Mouse (Mus musculus) lung, embryonic 16.5 days (tissue): ENCODE measurements around the gene Ccdc14. TPM values are rescaled to one million over a fixed set of nuclear protein-coding genes. Genes with fewer than 3 reads are reported as not detected.

Experiments used
- ATAC-seq: fragments of 200-750 bp; cut with Nextera tagmentation; 2 replicates; pipeline ENCODE4 v1.8.0; 2017; ENCODE audit warnings: low read depth, mild to moderate bottlenecking, moderate library complexity
- H3K27ac ChIP-seq: fragments of 300-500 bp; sonication (generic); 2 replicates; pipeline ENCODE4 v1.5.1; 2014; ENCODE audit warnings: mild to moderate bottlenecking, control low read depth, low read length
- H3K27me3 ChIP-seq: fragments of 300-500 bp; sonication (generic); 2 replicates; pipeline ENCODE4 v1.6.1; 2014; ENCODE audit warnings: low read depth, low read length, mixed read lengths; ENCODE audit not compliant: control insufficient read depth, insufficient read depth
- H3K36me3 ChIP-seq: fragments of 300-500 bp; sonication (generic); 2 replicates; pipeline ENCODE4 v1.6.1; 2014; ENCODE audit warnings: low read length; ENCODE audit not compliant: control insufficient read depth, insufficient read depth
- H3K4me1 ChIP-seq: fragments of 300-500 bp; sonication (generic); replicated peaks from 2 replicates; pipeline ENCODE4 v1.6.1; 2014; ENCODE audit warnings: low read length, mixed read lengths; ENCODE audit not compliant: control insufficient read depth, insufficient read depth
- H3K4me2 ChIP-seq: fragments of 300-500 bp; sonication (generic); 2 replicates; pipeline ENCODE4 v1.6.1; 2014; ENCODE audit warnings: low read depth, low read length, control low read depth
- H3K4me3 ChIP-seq: fragments of 300-500 bp; sonication (generic); 2 replicates; pipeline ENCODE4 v1.5.1; 2014; ENCODE audit warnings: mild to moderate bottlenecking, low read length, control low read depth
- H3K9ac ChIP-seq: fragments of 300-500 bp; sonication (generic); 2 replicates; pipeline ENCODE4 v1.6.1; 2014; ENCODE audit warnings: low read length, control low read depth
- H3K9me3 ChIP-seq: fragments of 300-500 bp; sonication (generic); 2 replicates; pipeline ENCODE4 v1.6.1; 2016; ENCODE audit warnings: low read length; ENCODE audit not compliant: control insufficient read depth
- WGBS: fragments of 180-500 bp; shearing (Covaris S2); extraction: QIAGEN DNeasy Blood & Tissue Kit; methylation state at CpG from one replicate; pipeline ENCODE4 v1.1.7; 2014; 5-methylcytosine and 5-hydroxymethylcytosine counted together
- polyA plus RNA-seq: library from polyadenylated mRNA; unstranded; fragments of >200 nt; fragmentation: Nextera tagmentation; extraction: Ambion mirVana; gene quantifications from 2 replicates; pipeline ENCODE4 v1.2.1, GENCODE M21; 2015

Gene Ccdc14
- polyA plus RNA-seq, 1 experiment from 2014 or later: 8.0 TPM

GRCm38 (mm10) chr16:34765666-34766065 lies 75.2 kb downstream of the Ccdc14 start:
- no peak overlapping the region for H3K4me3 ChIP-seq
- WGBS: 82% methylated on average over 1 of the region's 1 CpGs
- no peak overlapping the region for H3K4me2 ChIP-seq
- H3K4me1 ChIP-seq: no peaks in the 10 kb centered on the region
- H3K9ac ChIP-seq: no peak overlapping the region
- H3K27ac ChIP-seq: no peak overlapping the region
- no peaks in the 10 kb centered on the region for H3K36me3 ChIP-seq
- no peaks in the 10 kb centered on the region for H3K27me3 ChIP-seq
- no peaks in the 10 kb centered on the region for H3K9me3 ChIP-seq
- ATAC-seq: no peak

GRCm38 (mm10) chr16:34766193-34766592 lies 75.8 kb downstream of the Ccdc14 start:
- no peak overlapping the region for H3K4me3 ChIP-seq
- no peak overlapping the region for H3K27ac ChIP-seq
- H3K9ac ChIP-seq: no peak overlapping the region
- H3K4me1 ChIP-seq: no peaks in the 10 kb centered on the region
- no peak overlapping the region for H3K4me2 ChIP-seq
- H3K27me3 ChIP-seq: no peaks in the 10 kb centered on the region
- no peak for ATAC-seq
- no peaks in the 10 kb centered on the region; the same call in 1 of the 2 replicates for H3K9me3 ChIP-seq
- 81% methylated on average over 1 of the region's 1 CpGs for WGBS
- H3K36me3 ChIP-seq: no peaks in the 10 kb centered on the region

DNA sequence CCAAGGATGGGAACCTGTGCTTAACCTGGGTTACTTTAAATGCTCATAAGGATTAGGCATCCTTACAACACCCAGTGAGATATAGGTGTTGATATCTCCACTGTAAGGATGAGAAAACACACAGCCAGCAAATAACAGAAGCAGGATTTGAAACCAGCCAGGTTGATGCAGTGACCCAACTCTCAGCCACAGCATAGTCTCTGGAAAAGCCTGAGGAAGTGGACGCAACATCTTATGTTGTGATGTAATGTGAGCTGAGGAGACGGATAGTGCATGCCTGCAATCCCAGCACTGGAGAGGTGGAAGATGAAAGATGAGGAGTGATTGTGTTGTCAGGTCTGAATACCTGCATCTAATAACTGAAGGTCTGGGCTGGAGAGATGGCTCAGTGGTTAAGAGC lies 77.0 kb downstream of the Ccdc14 start:
- Histone ChIP-seq H3K27ac (no peak overlapping the region), H3K27me3 (no peaks in the 10 kb centered on the region), H3K4me1 (no peaks in the 10 kb centered on the region), H3K36me3 (peaks cover 2% of the 10 kb centered on the region; the same call in 1 of the 2 replicates), H3K4me2 (no peak overlapping the region), H3K4me3 (no peak overlapping the region), H3K9me3 (no peaks in the 10 kb centered on the region; the same call in 1 of the 2 replicates), H3K9ac (no peak overlapping the region)
- 91% methylated on average over 2 of the region's 2 CpGs for WGBS
- ATAC-seq: no peak

DNA sequence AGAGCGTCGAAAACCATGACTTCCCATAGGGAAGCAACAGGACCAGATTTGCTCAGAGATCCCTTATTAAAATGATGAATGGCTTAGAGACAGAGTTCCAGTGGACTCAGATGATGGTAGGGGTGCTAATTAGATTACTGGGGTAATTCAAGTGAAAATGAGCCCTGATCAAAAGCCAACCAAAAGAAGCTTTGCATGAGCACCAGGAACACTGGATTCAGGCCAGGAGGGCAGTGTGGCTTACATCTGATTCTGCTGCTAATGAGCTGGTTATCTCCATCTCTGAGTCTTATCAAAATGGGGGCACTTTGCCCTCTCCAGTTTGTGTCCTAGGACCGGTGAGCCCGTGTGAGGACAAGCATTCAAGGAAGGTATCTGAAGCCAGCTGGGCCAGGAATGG lies 78.0 kb downstream of the Ccdc14 start:
- no peak for ATAC-seq
- Histone ChIP-seq H3K27ac (no peak overlapping the region), H3K9ac (no peak overlapping the region), H3K36me3 (peaks cover 2% of the 10 kb centered on the region; the same call in 1 of the 2 replicates), H3K4me1 (no peaks in the 10 kb centered on the region), H3K9me3 (no peaks in the 10 kb centered on the region; the same call in 1 of the 2 replicates), H3K27me3 (no peaks in the 10 kb centered on the region), H3K4me3 (no peak overlapping the region), H3K4me2 (no peak overlapping the region)
- WGBS: 64% methylated on average over 4 of the region's 4 CpGs

- Histone ChIP-seq H3K4me1 (no peaks in the 10 kb centered on the region), H3K27ac (no peak overlapping the region), H3K4me2 (no peak overlapping the region), H3K4me3 (no peak overlapping the region), H3K36me3 (peaks cover 2% of the 10 kb centered on the region; the same call in 1 of the 2 replicates), H3K9me3 (no peaks in the 10 kb centered on the region; the same call in 1 of the 2 replicates), H3K27me3 (no peaks in the 10 kb centered on the region), H3K9ac (no peak overlapping the region)
- 87% methylated on average over 4 of the region's 4 CpGs for WGBS
- no peak for ATAC-seq
These were observed 79.7 kb downstream of the Ccdc14 start for GRCm38 (mm10) chr16:34770127-34770526.

DNA sequence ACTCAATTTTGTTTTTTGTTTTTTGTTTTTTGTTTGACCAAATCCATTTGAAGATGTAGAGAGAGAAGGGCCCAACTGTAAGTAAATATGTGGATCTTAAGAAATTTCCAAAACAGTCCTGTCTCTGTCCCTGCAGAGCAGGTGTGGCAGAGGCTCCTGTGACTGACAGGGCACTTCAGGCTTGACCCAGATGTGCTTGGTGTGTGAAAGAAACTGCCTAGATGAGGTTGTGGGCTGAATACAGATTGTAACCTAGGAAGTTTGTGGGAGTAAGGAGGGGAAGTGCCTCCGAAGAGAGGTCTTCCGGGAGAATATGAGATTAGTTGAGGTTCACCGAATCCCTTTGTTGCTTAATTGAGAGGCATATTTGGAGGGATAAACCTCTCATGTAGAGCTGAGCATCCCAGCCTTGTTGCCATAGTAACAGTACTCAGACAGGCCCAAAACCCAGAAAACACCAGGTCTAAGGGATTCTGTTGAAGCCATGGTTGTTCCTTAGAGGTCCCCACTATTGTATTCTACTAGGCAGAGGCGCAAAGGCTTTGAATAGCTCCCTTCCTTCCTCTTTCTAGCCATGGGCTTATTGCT lies 82.1 kb downstream of the Ccdc14 start:
- H3K4me3 ChIP-seq: no peak overlapping the region
- H3K27me3 ChIP-seq: no peaks in the 10 kb centered on the region
- H3K9me3 ChIP-seq: no peaks in the 10 kb centered on the region; the same call in 1 of the 2 replicates
- no peak for ATAC-seq
- 76% methylated on average over 4 of the region's 4 CpGs for WGBS
- H3K4me1 ChIP-seq: no peaks in the 10 kb centered on the region
- no peak overlapping the region for H3K27ac ChIP-seq
- H3K4me2 ChIP-seq: no peak overlapping the region
- no peak overlapping the region for H3K9ac ChIP-seq
- H3K36me3 ChIP-seq: peaks cover 2% of the 10 kb centered on the region; the same call in 1 of the 2 replicates

Other genes starting within 250 kb of the Ccdc14 start
- 14.0 and 16.8 TPM in 2 replicates for gene Kalrn, start 117.1 kb upstream of the Ccdc14 start, polyA plus RNA-seq
- gene Ropn1, start 40.7 kb upstream of the Ccdc14 start, polyA plus RNA-seq: not detected in 2 replicates
- gene Mylk, start 54.6 kb downstream of the Ccdc14 start, polyA plus RNA-seq: 141 and 144 TPM in 2 replicates